Mouse (Mus musculus) cerebellum, adult 2 months (tissue): ENCODE measurements around the gene Tmem104.

Experiments
- CTCF ChIP-seq: fragments of 200-500 bp; IDR thresholded peaks from 2 replicates; pipeline ENCODE4 v1.5.1; 2011; ENCODE audit warnings: low read depth, mild to moderate bottlenecking, control low read depth, low read length, moderate library complexity, borderline replicate concordance; ENCODE audit not compliant: insufficient read depth
- POLR2A ChIP-seq: fragments of 200-500 bp; IDR thresholded peaks from 2 replicates; pipeline ENCODE4 v1.6.1; 2011; ENCODE audit warnings: low read length, control low read depth, borderline replicate concordance; ENCODE audit not compliant: insufficient read depth

DNA sequence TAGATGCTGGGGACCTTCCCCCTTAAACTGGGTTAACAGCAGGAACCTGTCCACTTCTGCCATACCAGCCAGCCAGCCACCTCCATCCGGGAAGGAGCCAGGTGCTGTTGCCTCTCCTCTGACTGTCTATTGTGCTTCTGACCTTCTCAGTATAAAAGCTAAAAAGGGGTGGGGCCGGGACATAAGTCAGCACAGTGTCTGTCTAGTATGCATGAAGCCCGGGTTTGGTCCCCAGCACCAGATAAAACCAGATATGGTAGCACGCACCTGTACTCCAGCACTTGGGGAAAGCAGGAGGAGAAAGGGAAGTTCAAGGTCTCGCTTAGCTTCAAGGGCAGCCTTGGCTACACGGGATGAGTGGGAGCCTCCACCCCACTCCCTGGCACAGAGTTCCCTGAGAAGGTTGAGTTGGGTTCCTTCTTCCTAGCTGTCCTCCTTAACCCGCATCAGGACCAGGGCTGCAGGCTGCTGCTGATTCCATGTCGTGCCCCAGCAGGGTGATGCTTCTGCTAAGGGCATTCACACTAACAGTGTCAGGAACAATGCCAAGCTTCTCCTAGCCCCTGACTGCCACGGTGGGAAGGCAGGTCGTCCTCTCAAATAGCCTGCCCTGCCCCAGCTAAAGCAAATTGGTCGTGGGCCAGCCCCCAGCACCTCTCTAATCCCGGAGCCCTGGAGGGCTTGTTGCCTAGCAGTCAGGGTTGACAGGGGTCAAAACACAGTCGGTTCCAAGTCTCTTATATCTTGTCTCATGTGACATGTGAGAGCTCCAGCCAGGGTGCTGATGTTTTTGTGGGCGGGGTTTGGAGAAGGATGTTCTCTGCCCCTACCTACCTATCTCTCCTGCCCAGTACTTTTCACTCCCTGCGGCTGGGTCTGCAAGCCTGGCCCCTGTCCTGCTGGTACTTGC, 42.0 kb downstream of the Tmem104 start:
- TF ChIP-seq CTCF (no peak), POLR2A (no peak)
